Mouse (Mus musculus) MEL (cell line): Measurements from ENCODE around the gene Fut1.

Experiments
- BHLHE40 ChIP-seq: IDR thresholded peaks from 2 replicates; pipeline ENCODE4 v1.6.1; 2012; ENCODE audit warnings: low read depth, mild to moderate bottlenecking, inconsistent platforms, low read length, improper control_type of control experiment, borderline replicate concordance
- CHD2 ChIP-seq: IDR thresholded peaks from 2 replicates; pipeline ENCODE4 v1.6.1; 2011; ENCODE audit warnings: low read length, improper control_type of control experiment
- CTCF ChIP-seq, 3 experiments: IDR thresholded peaks in 2 of 3; conservative IDR thresholded peaks in 1 of 3; 2 replicates each; pipeline ENCODE4 v1.5.1; 2011 to 2012; ENCODE audit warnings: low read length in 3 of 3, low read depth in 2 of 3, mild to moderate bottlenecking in 2 of 3, improper control_type of control experiment in 1 of 3, inconsistent platforms in 1 of 3, mixed read lengths in 1 of 3, moderate library complexity in 1 of 3; ENCODE audit not compliant: control insufficient read depth in 1 of 3, insufficient read depth in 1 of 3, poor library complexity in 1 of 3, severe bottlenecking in 1 of 3
- GATA1 ChIP-seq: IDR thresholded peaks from 2 replicates; pipeline ENCODE4 v1.6.1; 2011; ENCODE audit warnings: low read depth, low read length, improper control_type of control experiment
- JUND ChIP-seq: IDR thresholded peaks from 2 replicates; pipeline ENCODE4 v1.6.1; 2011; ENCODE audit warnings: low read depth, mild to moderate bottlenecking, improper control_type of control experiment, low read length
- MAX ChIP-seq: IDR thresholded peaks from 2 replicates; pipeline ENCODE4 v1.6.1; 2011; ENCODE audit warnings: low read length, improper control_type of control experiment
- MEF2A ChIP-seq: IDR thresholded peaks from 2 replicates; pipeline ENCODE4 v1.6.1; 2014; ENCODE audit warnings: low read depth, mild to moderate bottlenecking, inconsistent platforms, low read length, improper control_type of control experiment; ENCODE audit not compliant: poor library complexity, insufficient replicate concordance, severe bottlenecking; ENCODE audit errors: extremely low read depth
- MYC ChIP-seq: IDR thresholded peaks from 2 replicates; pipeline ENCODE4 v1.6.1; 2011; ENCODE audit warnings: low read depth, mild to moderate bottlenecking, low read length, improper control_type of control experiment, moderate library complexity
- POLR2A ChIP-seq, 2 experiments: IDR thresholded peaks; 2 replicates each; pipeline ENCODE4 v1.6.1; 2011 to 2012; ENCODE audit warnings: low read length in 2 of 2, mild to moderate bottlenecking in 2 of 2, control low read depth in 1 of 2, improper control_type of control experiment in 1 of 2, low read depth in 1 of 2, moderate library complexity in 1 of 2; ENCODE audit not compliant: control insufficient read depth in 1 of 2, insufficient read depth in 1 of 2, poor library complexity in 1 of 2
- SIN3A ChIP-seq: IDR thresholded peaks from 2 replicates; pipeline ENCODE4 v1.6.1; 2012; ENCODE audit warnings: low read length, improper control_type of control experiment, inconsistent platforms
- TCF12 ChIP-seq: IDR thresholded peaks from 2 replicates; pipeline ENCODE4 v1.6.1; 2014; ENCODE audit warnings: low read depth, mild to moderate bottlenecking, inconsistent platforms, low read length, improper control_type of control experiment, moderate library complexity

DNA sequence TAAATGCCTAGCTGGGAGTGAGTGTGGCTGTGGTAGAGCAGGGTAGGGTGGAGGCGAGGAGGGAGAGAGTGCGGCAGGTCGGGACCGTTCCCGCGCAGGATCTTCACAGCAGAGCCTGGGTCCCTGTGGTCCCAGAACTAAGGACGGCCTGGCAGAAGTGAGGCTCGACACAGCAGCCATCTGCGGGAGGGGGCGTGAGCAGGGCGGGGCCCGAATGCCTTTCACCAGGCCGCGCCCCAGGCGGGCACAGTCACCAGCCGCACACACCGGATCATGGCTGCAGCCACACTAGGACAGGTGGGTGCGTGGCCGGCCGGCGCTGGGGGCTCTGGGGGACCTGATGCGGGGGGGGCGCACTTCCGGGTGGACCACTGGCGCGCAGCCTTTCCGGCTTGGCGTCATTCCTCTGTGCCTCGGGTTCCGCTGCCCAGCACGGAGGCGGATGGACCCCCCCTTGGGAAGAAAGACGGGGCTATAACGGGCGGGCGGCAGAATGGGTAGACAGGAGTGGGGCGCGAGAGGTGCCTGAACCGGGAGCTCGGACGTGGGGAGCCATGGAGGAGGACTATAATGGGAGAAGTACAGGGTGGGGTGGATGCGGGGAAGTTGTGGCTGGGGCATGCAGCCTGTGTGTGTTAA is 46.9 kb upstream of the Fut1 start, which contains the start of gene Bcat2:
- no peak for TF ChIP-seq CTCF (IDR thresholded peaks at IDR 0.05 in 2 of 3, conservative IDR thresholded peaks at IDR 0.05 in 1 of 3; ENCODE audit: control insufficient read depth in 1 of 3, insufficient read depth in 1 of 3, low read depth in 2 of 3, low read length in 3 of 3, poor library complexity in 1 of 3, severe bottlenecking in 1 of 3)
- TF ChIP-seq SIN3A, result 0 out of 2 replicates have a peak, but pooled peaks have one; percentile 37
- TF ChIP-seq POLR2A (IDR thresholded peaks at IDR 0.05; ENCODE audit: control insufficient read depth in 1 of 2, insufficient read depth in 1 of 2, low read depth in 1 of 2, low read length in 2 of 2, poor library complexity in 1 of 2), result peak in 1 of 2 experiments; percentile 42; a peak in 1 of 4 replicates
- peak; percentile 39; the same call in 1 of the 2 replicates for TF ChIP-seq TCF12
- TF ChIP-seq GATA1, result no peak
- TF ChIP-seq BHLHE40, result no peak
- no peak for TF ChIP-seq JUND
- no peak for TF ChIP-seq MYC
- no peak for TF ChIP-seq MEF2A
- TF ChIP-seq MAX, result 0 out of 2 replicates have a peak, but pooled peaks have one; percentile 27
- TF ChIP-seq CHD2, result no peak
